Mouse (Mus musculus) cerebellum, adult 8-10 months (tissue): ENCODE measurements around the gene Pkp4.

Experiments used
- DNase-seq: peaks from one replicate; pipeline ENCODE4 v3.0.0; 2022

Gene Pkp4

DNA sequence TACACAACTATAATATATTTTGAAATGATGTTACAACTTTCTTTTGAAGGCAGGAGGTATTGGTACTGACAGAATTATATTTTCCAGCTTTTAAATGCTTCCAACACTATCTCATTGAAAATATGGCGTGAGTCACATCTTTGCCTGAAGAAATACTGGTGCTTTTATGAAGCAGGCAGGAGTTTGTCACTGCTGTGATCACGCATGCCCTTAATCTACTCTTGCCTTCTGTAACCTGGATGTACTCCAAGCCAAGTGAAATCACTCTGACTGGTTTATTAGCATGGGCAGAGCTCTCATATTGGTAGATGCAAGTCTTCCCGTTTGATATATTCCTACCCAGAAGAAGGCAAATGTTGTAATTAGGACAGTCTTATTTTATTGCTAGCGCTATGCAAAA, 65.7 kb downstream of the Pkp4 start:
- no peak for DNase-seq

DNA sequence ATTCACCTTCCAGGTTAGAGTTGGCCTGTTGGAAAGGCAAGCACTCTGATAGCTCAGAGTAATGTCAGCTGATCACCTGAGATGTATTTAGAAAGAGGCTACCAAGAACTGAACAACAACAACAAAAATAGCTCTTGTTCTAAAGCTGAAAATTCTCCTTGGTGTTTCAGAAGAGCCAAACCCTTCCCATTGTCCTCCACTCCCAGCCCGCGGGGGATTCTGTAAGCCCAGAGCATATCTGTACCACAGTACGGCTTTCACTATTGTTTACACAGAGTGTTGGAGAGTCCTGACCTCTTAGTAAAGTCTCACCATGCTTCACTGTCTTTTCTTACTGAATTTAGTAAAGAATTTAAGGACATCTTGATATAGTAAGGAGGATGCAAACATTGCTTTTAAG, 66.4 kb downstream of the Pkp4 start:
- no peak for DNase-seq

DNA sequence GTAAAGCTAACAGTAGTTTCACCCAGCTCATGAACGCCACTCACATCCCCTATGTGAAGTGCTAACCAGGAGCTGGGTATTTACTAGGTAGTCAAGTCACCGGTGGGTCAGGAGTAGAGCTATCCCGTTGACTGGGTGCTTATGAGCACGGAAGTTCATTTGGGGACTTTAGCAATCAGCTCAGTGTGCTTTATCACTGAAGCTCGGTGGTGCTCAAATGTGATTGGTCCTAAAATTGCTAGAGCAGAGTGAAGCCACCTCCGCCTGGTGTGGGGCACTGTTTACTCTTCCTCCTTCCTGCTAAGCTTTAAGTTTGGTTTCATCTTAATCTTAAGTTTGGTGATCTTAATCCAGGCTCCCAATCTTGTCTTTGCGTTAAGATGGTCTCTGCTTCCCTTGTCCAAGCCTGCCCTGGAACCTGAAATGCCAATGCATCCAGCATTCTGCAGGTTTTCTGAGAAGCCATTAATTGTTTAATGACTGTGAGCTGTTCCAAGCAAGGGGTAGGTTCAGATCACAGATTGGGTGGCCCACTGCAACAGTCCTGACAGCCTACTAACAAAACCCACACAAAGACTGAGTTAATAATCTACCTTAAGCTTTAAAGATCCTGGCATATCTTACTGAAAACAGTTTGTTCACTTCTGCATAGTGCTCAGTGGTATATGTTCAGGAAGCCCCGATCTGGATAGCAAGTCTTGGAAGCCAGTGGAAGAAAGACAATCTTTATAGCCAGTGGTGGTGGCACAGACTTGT, 67.0 kb downstream of the Pkp4 start:
- no peak for DNase-seq

DNA sequence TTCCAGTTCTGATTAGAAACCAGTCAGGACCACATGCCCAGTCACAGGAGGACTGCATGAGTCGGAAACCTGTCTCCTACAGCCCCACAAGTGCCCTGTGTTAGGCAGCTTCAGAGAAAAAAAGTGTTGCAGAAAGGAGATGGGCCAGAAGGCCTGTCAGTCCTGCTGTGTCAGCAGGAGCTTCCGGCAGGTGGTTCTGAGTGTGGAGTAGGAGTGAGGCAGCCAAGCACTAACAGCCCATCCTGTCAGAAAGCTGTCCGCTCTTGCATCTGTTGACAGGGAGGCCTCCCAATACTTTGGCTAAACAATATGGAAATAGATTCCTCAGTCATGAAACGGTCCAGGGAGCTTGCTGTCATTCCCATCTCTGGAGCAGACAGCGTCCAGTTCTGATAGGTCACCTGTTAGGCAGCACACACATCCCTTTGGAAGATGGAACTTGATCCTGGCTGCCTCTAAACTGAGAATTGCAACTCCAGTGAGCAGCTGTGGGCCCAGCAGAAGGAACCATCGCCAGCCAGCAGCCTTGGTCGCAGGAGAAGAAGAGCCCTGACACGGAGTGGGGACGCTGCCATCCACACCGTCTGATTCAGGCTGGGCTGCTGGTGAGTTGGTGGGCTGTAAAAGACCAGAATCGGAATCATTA, 68.7 kb downstream of the Pkp4 start:
- peak; percentile 60 for DNase-seq

DNA sequence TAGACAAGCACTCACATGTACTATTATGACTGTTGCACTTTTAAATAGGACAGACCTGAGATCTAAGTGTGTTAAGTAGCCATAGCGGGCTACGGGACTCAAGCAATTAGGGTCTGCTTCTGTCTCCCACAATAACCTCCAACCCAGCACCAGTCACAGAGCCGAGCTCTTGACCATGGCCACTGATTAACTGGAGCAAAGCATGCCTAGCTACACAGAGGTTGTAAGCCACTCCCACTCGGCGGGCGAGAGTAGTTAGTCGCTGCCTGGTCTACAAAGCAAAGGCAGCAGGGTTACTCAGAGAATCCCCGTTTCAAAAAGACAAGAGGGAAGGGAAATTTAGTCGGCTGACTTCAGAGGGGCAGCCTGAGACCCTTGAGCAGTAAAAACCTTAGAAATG, 70.0 kb downstream of the Pkp4 start:
- DNase-seq = no peak

DNA sequence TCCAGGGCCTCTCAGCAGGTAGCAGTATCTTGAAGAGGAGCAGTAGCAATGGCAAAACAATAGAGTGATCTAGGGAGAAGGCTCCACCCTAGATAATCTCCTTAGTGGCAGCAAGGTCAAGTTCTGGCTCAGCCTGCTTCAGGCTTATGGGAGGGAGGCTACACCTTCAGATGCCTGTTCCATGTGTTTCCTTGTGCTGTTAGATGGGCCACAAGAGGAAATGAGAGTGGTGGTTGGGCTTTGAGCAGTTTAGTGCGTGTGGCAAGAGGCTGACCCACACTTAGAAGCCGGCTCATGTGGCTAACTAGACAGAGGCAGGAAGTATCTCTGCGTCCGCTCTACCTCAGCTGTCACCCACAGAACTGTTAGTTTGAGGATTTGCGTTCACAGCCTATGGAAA, 70.9 kb downstream of the Pkp4 start:
- no peak for DNase-seq

DNA sequence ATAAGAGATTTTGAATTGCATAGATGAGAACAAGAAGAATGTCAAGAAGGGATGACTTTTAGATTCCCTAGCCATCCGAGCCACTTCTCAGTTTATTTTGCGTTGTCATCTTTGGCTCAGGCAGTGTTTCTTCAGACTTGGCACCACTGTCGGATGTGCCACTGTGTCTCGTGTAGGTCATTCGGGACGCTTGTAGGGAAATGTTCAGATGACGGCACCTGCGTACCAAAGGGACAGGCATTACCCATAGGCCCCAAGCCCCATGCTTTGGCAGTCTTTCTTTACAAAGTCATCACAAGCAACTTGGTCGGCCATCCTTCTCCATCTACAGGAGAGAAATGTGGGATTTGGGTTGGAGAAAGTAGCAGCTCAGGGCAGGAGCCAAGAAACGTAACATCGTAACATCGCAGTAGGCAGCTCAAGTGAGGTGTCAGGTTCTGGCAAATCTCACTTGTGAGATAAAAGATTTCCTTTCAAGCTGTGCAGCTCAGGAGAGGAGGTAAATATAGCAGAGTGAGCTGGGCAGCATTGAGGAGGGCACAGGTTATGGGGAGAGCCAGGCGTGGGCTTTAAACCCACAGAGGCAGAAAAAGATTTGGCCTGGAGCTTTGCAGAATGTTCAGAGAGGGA, 72.8 kb downstream of the Pkp4 start:
- no peak for DNase-seq

DNA sequence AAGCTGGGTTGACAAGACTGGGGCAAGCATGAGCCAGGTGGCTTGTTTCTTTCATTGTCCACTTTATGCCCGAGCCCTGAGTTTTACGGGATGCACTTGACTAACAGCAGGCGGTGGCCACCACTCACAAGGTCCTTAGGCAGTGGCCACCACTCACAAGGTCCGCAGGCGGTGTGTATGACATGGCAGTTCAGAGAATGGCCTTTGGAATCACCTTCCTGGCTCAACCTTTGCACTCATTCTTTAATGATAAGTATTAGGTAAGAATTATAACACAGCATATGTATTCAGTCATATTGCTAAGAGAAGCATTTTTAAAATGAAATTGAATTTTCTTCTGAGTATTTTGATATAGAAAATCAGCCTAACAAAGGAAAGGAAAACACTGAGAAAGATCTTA, 73.3 kb downstream of the Pkp4 start:
- DNase-seq = no peak

DNA sequence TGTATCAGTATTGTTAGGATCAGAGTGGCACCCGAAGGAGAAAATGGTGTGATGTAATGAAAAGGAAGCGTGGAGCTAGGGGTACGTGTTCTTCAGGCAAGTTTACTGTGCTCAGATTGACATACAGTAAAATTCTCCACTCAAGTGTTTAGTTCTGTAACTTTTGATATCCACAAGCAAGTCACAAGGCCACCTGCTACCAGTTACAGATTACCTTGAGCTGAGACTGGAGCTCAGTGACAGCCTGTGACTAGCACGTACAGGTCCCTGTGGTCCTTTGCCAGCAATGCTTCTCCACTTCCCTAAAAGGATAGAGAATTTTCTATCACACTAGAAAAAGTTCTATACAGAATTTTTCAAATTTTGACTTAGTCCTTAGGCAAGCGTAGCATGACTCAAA, 73.9 kb downstream of the Pkp4 start:
- no peak for DNase-seq

DNA sequence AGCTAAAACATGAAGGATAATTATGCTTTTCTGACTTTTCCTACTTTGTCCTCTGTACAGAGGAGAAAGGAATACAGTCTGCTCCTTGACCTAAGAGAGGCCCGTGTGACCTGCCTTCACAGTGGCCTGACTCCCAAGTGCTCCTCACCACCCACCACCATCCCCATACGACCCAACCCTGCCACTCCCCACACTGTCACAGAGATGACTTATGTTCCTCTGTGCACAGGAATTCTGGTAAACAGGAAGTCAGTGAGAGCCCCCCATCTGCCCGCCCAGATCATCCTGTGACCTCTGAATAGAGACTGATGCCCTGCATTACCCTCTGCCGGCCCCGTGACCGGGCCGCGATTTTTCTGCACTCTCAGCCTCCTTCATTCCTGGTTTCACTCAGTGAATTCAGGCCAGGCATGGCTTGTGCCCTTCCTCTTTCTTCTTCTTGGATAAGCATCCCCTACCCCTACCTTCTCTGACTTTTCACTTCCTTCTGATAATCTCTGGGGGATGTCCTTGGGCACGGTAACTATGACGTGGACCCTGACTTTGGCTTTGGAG, 79.3 kb downstream of the Pkp4 start:
- DNase-seq = no peak

DNA sequence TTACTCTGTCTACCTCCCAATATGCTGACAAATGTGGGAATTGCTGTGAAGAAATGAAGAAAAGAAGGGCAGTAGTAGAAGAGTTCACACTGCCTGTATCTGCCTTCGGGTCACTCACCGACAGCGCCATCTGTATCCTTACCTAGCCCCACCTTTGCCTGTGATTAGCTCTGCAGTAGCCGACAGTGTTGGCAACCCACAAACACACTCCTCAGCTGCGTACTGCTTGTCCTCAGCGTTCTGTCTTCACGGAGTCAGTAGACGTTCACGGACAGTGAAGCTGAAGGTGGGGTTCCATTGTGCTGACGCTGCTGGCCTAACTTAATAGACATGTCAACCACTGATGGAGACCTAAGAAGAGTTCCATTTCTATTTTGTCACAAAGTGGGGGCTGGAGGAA, 81.5 kb downstream of the Pkp4 start:
- DNase-seq = no peak

DNA sequence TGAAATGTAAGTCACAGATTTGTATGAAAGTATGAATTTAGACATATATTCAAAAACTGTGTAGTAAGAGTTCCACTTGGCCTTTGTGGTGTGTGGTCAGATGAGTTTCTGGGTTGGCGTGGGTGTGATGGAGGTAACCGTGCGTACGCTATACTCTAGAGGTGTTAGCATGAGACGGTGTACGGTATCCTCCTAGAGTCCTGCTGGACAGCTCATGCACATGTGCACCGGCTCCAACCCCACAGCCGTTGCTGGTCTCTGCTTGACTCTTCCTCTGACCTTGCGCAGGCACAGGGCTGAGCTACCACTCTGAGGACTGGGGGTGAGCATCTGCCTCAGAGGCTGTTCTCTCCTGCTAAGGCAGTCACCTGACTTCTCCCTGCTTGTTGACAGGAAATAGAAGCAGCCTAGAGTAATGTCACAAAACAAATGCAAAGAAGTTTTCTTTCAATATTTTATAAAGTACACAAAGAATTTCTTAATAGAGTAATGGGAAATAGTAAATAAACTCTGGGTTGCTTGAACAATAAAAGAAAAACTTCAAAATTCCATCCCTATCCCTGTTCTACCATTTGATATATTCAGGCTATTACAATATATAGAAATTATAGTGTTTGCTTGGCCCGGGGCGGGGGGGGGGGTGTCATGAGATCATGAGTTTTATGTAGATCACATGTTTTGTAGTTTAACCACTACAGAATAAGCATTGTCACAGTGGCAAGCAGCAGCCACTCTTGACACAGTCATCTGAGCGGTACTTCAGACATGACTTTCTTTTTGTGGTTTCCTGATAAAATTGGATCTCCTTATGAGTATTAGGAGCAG, 83.8 kb downstream of the Pkp4 start:
- DNase-seq = no peak

DNA sequence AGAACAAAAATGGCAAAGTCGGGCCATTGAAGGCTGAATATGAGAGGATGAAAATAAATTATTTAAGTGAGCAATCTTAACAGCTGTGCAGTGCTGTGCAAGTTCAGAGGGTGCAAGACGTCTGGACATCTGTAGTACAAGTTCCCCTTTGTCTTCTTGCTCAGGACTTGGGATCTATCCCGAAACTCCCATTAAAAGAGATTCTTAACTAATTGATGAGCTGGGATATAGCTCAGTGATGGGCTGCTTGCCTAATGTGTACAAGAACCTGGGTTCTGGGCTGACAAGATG, 84.4 kb downstream of the Pkp4 start:
- no peak for DNase-seq

DNA sequence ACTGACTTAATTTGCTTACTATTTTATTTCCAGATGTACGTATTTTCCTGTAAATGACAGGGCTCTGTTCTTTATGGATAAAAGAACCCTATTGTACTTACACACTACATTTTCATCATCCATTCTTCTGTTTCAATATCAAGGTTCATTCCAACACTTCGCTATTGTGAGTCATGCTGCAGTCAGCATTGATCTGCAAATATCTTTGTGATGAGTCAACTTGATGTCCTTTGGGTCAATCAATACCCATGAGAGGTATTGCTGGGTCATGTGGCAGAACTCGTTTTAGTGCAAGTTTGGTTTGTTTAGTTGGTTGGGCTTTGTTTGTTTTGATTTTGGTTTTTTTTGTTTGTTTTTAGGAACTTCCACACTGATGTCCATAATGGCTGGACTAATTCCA, 88.2 kb downstream of the Pkp4 start:
- no peak for DNase-seq

DNA sequence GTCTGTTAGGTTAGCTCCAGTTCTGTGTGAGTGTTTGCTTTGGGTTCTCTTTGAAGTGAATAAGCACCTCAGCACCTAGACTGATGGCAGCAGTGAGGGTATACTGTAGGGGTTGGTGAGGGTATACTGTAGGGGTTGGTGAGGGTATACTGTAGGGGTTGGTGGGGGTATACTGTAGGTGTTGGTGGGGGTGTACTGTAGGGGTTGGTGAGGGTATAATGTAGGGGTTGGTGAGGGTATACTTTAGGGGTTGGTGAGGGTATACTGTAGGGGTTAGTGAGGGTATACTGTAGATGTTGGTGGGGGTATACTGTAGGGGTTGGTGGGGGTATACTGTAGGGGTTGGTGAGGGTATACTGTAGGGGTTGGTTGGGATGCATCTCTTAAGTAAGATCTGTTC, 92.2 kb downstream of the Pkp4 start:
- no peak for DNase-seq

DNA sequence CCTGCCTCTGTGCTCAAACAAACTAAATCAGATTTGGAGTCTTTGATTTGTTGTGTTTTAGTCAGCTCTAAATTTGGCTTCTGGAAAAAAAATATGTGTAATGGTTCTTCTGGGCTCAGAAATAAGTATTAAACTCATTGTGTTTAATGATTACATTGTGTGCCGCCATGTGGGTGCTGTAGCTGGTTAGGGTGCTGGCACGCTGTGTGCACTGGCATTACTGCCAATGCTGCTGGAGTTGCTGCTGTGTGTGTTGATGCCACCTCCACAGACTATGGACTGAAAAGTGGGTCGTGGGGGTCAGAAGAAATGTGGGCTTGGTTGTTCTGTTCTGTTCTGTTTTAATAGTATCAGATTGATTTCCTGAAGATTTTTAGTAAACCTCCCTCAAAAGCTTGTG, 92.8 kb downstream of the Pkp4 start:
- no peak for DNase-seq

DNA sequence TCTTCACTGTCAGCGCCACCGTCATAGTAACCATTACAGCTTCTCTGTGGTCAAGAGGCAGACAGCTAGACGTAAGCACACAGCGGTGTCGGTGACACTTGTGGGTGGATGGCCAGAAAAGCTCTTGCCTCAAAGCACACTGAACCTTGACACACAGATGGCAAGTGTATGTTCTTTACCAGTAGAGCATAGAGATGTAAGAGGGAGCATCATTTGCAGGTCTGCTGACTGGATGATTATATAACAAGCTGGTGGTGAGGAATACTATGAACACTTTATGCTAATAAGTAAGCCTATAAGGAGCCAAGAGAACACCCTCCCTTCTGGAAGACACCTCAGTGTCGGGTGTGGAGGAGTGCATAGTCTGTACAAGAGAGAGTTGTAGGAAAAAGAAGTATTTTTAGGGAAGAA, 98.2 kb downstream of the Pkp4 start:
- DNase-seq = no peak

DNA sequence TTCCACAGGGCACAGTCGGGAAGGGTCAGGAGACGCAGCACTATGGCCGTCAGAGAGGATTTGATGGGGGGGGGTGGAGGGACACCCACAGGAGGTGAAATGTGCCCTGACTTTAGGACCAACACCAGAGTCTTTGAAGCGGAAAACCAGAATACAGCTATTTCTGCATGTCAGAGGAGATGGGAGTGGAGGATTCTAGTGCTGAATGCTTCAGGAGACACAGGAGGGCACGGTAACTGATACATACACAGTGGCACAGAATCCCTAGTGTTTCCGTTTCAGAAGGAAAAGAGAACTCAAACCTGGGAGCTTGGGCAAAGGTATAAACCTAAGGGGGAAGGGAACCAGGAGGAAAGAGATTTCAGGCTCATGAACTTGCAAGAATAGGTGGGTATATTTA, 98.7 kb downstream of the Pkp4 start:
- no peak for DNase-seq

DNA sequence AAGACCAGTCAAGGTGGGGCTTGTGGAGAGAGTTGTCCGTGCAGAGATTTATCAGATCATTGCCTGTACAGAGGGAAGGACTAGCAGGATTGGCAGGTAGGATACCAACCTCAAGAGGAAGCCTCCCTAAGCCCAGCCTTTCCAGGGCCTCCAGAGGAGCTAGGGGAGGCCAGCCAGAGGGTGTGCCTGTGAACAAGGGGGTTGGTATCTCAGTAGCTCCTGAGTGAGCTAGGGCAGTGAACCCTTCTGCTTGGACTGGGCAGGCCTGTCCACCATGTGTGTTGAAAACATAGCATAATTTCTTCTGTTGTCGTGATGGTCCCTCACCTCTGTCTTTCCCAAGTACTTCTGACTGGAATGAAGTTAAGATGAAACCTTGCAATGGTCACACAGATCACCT, 100.6 kb downstream of the Pkp4 start:
- DNase-seq = no peak

DNA sequence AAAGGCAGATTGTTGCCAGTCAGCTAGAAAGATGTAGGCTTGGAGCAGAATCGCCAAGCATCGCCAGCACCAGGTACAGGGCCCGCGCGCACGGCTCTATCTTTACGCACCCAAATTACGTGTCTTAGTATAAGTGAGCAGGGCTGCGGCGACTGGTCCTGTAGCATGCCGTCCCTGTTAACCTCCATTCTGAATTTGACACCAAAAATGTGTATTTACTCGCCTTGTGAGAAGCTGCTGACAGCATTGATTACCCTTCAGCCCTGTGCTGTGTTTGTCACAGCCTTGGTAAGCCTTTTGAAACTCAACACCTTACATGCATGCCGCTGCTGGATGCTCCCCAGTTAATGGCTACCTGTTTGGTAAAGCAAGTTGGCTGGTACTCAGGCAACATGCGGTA, 105.8 kb downstream of the Pkp4 start:
- DNase-seq = no peak

DNA sequence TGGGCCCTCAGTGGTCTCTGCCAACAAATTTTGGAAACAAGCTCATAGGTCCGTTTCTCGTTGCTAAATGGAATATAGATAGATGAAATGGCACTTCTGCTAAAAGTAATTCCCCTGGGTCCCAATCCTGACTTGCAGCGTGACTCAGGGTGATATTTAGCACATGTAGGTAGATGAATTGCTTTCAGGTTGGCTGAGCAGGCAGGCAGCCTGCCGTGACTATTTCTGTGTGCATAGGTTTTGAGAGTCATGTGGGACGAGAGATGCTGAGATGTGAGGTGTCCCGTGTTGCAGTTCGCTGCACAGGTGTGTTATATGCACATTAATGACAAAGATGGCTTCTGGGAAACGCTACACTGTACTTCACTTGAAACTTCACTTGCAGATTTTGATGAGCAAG, 111.2 kb downstream of the Pkp4 start:
- DNase-seq = no peak

DNA sequence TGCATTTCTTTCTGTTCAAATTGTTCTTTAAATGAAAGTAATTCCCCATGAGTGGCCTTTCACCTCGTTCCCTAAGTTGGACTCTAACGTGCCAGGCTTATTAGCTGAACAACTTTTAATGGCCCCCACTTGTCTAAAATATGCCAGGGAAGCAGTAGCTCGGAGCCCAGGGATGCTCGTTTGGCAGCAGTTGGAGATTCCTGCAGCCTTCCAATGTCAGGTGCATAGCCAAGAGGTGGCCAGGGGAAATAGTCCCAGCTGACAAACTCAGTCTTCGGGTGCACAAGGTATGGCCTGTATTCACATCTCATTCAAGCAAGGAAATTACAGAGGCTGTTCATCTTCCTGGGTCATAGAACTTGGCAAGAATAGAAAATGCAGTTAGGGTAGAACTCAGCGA, 112.1 kb downstream of the Pkp4 start:
- DNase-seq = peak; percentile 35

DNA sequence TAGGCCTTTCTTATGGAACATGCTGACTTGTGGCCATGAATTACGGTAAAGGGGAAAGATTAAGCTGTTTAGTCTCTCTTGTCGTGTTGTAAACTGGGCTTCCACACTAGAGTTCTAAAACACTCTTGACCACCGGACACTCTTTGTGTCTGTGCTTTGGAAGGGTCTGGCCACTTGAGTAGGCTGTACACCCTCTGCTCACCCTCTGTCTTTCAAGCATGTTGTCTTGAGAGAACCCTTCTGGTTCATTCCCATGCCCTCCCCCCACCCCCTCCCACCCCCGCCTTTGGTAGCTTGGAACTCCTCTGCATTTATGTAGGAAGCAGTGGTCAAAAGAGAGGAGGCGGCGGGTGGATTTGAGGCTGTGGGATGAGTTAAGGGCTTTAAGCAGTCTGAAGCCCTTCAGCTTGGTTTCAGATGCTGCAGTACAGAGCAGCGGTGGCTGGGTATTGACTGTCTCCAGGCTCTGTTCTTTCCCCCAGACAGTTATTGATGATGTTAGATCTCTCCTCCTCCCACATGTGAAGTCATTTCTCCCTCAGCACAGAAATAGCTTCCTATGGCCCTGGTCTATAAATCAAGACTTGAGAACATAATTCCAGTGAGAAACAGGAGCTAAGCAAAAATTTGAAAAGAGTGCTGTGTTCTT, 120.4 kb downstream of the Pkp4 start:
- DNase-seq = no peak
